Mouse (Mus musculus) heart, postnatal 0 days (tissue): ENCODE measurements around the gene Ush2a. TPM values are rescaled to one million over a fixed set of nuclear protein-coding genes. Genes with fewer than 3 reads are reported as not detected.

ENCODE experiments used
- ATAC-seq: fragments of 200-750 bp; cut with Nextera tagmentation; 2 replicates; pipeline ENCODE4 v1.8.0; 2017; ENCODE audit warnings: low read depth, moderate number of reproducible peaks, moderate library complexity; ENCODE audit not compliant: insufficient read depth
- DNase-seq: peaks from one replicate; pipeline ENCODE4 v3.0.0-alpha.2; 2016; ENCODE audit warnings: low spot score
- H3K27ac ChIP-seq: fragments of 300-500 bp; sonication (generic); 2 replicates; pipeline ENCODE4 v1.5.1; 2014; ENCODE audit warnings: low read depth, mild to moderate bottlenecking
- H3K27me3 ChIP-seq: fragments of 300-500 bp; sonication (generic); 2 replicates; pipeline ENCODE4 v1.6.1; 2014; ENCODE audit warnings: low read length, mixed read lengths; ENCODE audit not compliant: control insufficient read depth, insufficient read depth
- H3K36me3 ChIP-seq: fragments of 300-500 bp; sonication (generic); replicated peaks from 2 replicates; pipeline ENCODE4 v1.6.1; 2014; ENCODE audit warnings: low read length, mixed read lengths; ENCODE audit not compliant: control insufficient read depth, insufficient read depth
- H3K4me1 ChIP-seq: fragments of 300-500 bp; sonication (generic); 2 replicates; pipeline ENCODE4 v1.6.1; 2014; ENCODE audit warnings: antibody characterized with exemption; ENCODE audit not compliant: control insufficient read depth, insufficient read depth
- H3K4me2 ChIP-seq: fragments of 300-500 bp; sonication (generic); 2 replicates; pipeline ENCODE4 v1.6.1; 2014; ENCODE audit warnings: low read depth, mild to moderate bottlenecking, low read length, moderate library complexity
- H3K4me3 ChIP-seq: fragments of 300-500 bp; sonication (generic); 2 replicates; pipeline ENCODE4 v1.5.1; 2014; ENCODE audit warnings: low read depth, low read length
- H3K9ac ChIP-seq: fragments of 300-500 bp; sonication (generic); replicated peaks from 2 replicates; pipeline ENCODE4 v1.6.1; 2014; ENCODE audit warnings: low read depth, low read length, mixed read lengths
- H3K9me3 ChIP-seq: fragments of 300-500 bp; sonication (generic); replicated peaks from 2 replicates; pipeline ENCODE4 v1.6.1; 2016; ENCODE audit warnings: low read length; ENCODE audit not compliant: control insufficient read depth
- CTCF ChIP-seq: IDR thresholded peaks from 2 replicates; pipeline ENCODE4 v1.5.1; 2016; ENCODE audit warnings: antibody characterized with exemption, control low read depth, low read depth
- EP300 ChIP-seq: IDR thresholded peaks from 2 replicates; pipeline ENCODE4 v1.6.1; 2016; ENCODE audit warnings: antibody characterized with exemption, low read depth
- WGBS: fragments of 180-500 bp; shearing (Covaris S2); extraction: QIAGEN DNeasy Blood & Tissue Kit; methylation state at CpG from one replicate; pipeline ENCODE4 v1.1.7; 2014; 5-methylcytosine and 5-hydroxymethylcytosine counted together
- polyA plus RNA-seq: library from polyadenylated mRNA; unstranded; fragments of >200 nt; fragmentation: Nextera tagmentation; extraction: Ambion mirVana; gene quantifications from 2 replicates; pipeline ENCODE4 v1.2.1, GENCODE M21; 2015
- total RNA-seq: library from RNA; depleted of rRNA; stranded (reverse); fragments of >200 nt; gene quantifications from 2 replicates; pipeline ENCODE4 v1.2.3, GENCODE M21; 2014; ENCODE audit warnings: low replicate concordance

Gene Ush2a
- total and polyA plus RNA-seq, 2 experiments from 2014 or later, result 0.11 TPM; not detected in 1

- no peak for TF ChIP-seq CTCF
- no peak for TF ChIP-seq EP300
These were observed 644.4 kb downstream of the Ush2a start for GRCm38 (mm10) chr1:188906175-188906574.

GRCm38 (mm10) chr1:188910656-188911055, 648.8 kb downstream of the Ush2a start:
- H3K27ac ChIP-seq, result no peak overlapping the region
- H3K9me3 ChIP-seq, result no peaks in the 10 kb centered on the region
- ATAC-seq, result no peak
- H3K4me3 ChIP-seq, result no peak overlapping the region
- no peaks in the 10 kb centered on the region for H3K36me3 ChIP-seq
- no peak for DNase-seq
- WGBS, result 85% methylated on average over 11 of the region's 11 CpGs
- no peak overlapping the region for H3K4me2 ChIP-seq
- TF ChIP-seq CTCF (no peak), EP300 (no peak)
- no peaks in the 10 kb centered on the region for H3K4me1 ChIP-seq
- no peaks in the 10 kb centered on the region for H3K27me3 ChIP-seq
- H3K9ac ChIP-seq, result no peak overlapping the region

More at GRCm38 (mm10) chr1:188906175-188906574, 644.4 kb downstream of the Ush2a start:
- no peaks in the 10 kb centered on the region for H3K9me3 ChIP-seq
- H3K4me1 ChIP-seq, result no peaks in the 10 kb centered on the region
- ATAC-seq, result no peak
- no peak overlapping the region for H3K4me3 ChIP-seq
- H3K27me3 ChIP-seq, result no peaks in the 10 kb centered on the region
- no peak for DNase-seq
- H3K36me3 ChIP-seq, result no peaks in the 10 kb centered on the region
- H3K4me2 ChIP-seq, result no peak overlapping the region
- H3K27ac ChIP-seq, result no peak overlapping the region
- no peak overlapping the region for H3K9ac ChIP-seq
- 76% methylated on average over 7 of the region's 7 CpGs for WGBS

GRCm38 (mm10) chr1:188919946-188920345, 658.1 kb downstream of the Ush2a start:
- H3K4me2 ChIP-seq, result no peak overlapping the region
- DNase-seq, result no peak
- ATAC-seq, result no peak
- WGBS, result 16% methylated on average over 1 of the region's 1 CpGs
- no peaks in the 10 kb centered on the region for H3K36me3 ChIP-seq
- H3K27ac ChIP-seq, result no peak overlapping the region
- H3K27me3 ChIP-seq, result no peaks in the 10 kb centered on the region
- no peak overlapping the region for H3K9ac ChIP-seq
- TF ChIP-seq CTCF (no peak), EP300 (no peak)
- no peak overlapping the region for H3K4me3 ChIP-seq
- H3K4me1 ChIP-seq, result no peaks in the 10 kb centered on the region
- no peaks in the 10 kb centered on the region for H3K9me3 ChIP-seq

- no peak for TF ChIP-seq CTCF
- no peak for TF ChIP-seq EP300
- Histone ChIP-seq H3K9ac (no peak overlapping the region), H3K4me3 (no peak overlapping the region), H3K36me3 (no peaks in the 10 kb centered on the region), H3K9me3 (no peaks in the 10 kb centered on the region), H3K27ac (no peak overlapping the region), H3K27me3 (no peaks in the 10 kb centered on the region), H3K4me1 (no peaks in the 10 kb centered on the region), H3K4me2 (no peak overlapping the region)
- 90% methylated on average over 14 of the region's 14 CpGs for WGBS
- ATAC-seq (no peak), DNase-seq (no peak)
These were observed 675.5 kb downstream of the Ush2a start for GRCm38 (mm10) chr1:188937246-188937780.

GRCm38 (mm10) chr1:188945326-188945725, 683.5 kb downstream of the Ush2a start:
- no peaks in the 10 kb centered on the region for H3K4me1 ChIP-seq
- H3K36me3 ChIP-seq, result no peaks in the 10 kb centered on the region
- WGBS, result 18% methylated on average over 8 of the region's 8 CpGs
- DNase-seq (no peak), ATAC-seq (no peak)
- H3K4me3 ChIP-seq, result no peak overlapping the region
- TF ChIP-seq CTCF (no peak), EP300 (no peak)
- H3K27me3 ChIP-seq, result no peaks in the 10 kb centered on the region
- no peaks in the 10 kb centered on the region for H3K9me3 ChIP-seq
- H3K4me2 ChIP-seq, result no peak overlapping the region
- no peak overlapping the region for H3K9ac ChIP-seq
- no peak overlapping the region for H3K27ac ChIP-seq

GRCm38 (mm10) chr1:188946849-188947248, 685.0 kb downstream of the Ush2a start:
- no peak overlapping the region for H3K9ac ChIP-seq
- no peak overlapping the region for H3K27ac ChIP-seq
- 86% methylated on average over 11 of the region's 11 CpGs for WGBS
- no peaks in the 10 kb centered on the region for H3K9me3 ChIP-seq
- TF ChIP-seq CTCF (no peak), EP300 (no peak)
- DNase-seq, result no peak
- no peak for ATAC-seq
- H3K4me2 ChIP-seq, result no peak overlapping the region
- no peaks in the 10 kb centered on the region for H3K36me3 ChIP-seq
- no peaks in the 10 kb centered on the region for H3K4me1 ChIP-seq
- no peaks in the 10 kb centered on the region for H3K27me3 ChIP-seq
- H3K4me3 ChIP-seq, result no peak overlapping the region
